ENCODE assay signal across 17 mouse cellular contexts in the genomic region with DNA sequence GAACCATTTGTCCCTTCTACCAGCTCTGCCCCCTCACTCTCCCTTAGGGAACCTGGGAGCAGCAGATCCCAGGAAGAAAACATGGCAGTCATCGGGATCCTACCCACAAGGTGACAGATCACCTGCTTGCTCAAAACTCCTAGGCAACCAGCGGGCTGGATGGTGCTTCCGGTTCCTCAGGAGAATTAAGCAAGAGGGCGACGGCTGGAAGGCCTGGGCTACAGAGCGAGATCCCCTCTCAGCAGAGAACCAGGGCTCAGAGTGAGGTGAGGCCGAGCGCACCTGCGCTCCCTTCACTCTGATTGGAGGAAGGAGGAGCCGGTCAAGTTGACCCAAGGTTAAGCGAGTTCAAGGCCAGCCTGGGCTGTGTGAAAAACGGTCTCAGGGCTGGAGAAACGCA. TPM values are rescaled to one million over a fixed set of nuclear protein-coding genes. Genes with fewer than 3 reads are reported as not detected.
DNase-seq lines count a peak whose midpoint lies in the region; ATAC-seq and TF ChIP-seq lines count a peak whose summit lies in the region.
"Had no signal": no experiment of that assay in that cellular context is flagged by ENCODE, and none has a peak within 500 bp of the region (broad histone marks: within the 10 kb centered on the region; RNA-seq: fewer than 3 reads in every experiment).

No protein-coding gene starts in this region.

- H3K36me3 ChIP-seq in midbrain, embryonic 10.5 days = no peaks in the 10 kb centered on the region
- H3K36me3 ChIP-seq in midbrain, embryonic 14.5 days (ENCODE audit: control insufficient read depth, insufficient read depth, low read length) = no peaks in the 10 kb centered on the region
- no peaks in the 10 kb centered on the region for H3K36me3 ChIP-seq in limb, embryonic 11.5 days (ENCODE audit: control insufficient read depth, insufficient read depth, low read length)
- H3K36me3 ChIP-seq in lung, postnatal 0 days (ENCODE audit: insufficient read depth, low read length) = no peaks in the 10 kb centered on the region
- H3K36me3 ChIP-seq: hindbrain, embryonic 15.5 days; intestine, embryonic 15.5 days; midbrain, embryonic 12.5 days had no signal

- no peak overlapping the region for H3K9ac ChIP-seq in midbrain, embryonic 14.5 days (replicated peaks; ENCODE audit: low read length)
- H3K9ac ChIP-seq in limb, embryonic 11.5 days (ENCODE audit: low read length) = no peak overlapping the region
- H3K9ac ChIP-seq in lung, postnatal 0 days (replicated peaks; ENCODE audit: low read depth) = no peak overlapping the region
- H3K9ac ChIP-seq: hindbrain, embryonic 15.5 days; intestine, embryonic 15.5 days; lung, embryonic 14.5 days; midbrain, embryonic 12.5 days had no signal

- H3K4me1 ChIP-seq in midbrain, embryonic 10.5 days = peaks cover 58% of the 10 kb centered on the region
- H3K4me1 ChIP-seq in midbrain, embryonic 14.5 days (ENCODE audit: control insufficient read depth, insufficient read depth, low read length) = peaks cover 6% of the 10 kb centered on the region
- peaks cover 22% of the 10 kb centered on the region for H3K4me1 ChIP-seq in limb, embryonic 11.5 days (ENCODE audit: control insufficient read depth, insufficient read depth, low read length)
- peaks cover 8% of the 10 kb centered on the region; the same call in 1 of the 2 replicates for H3K4me1 ChIP-seq in lung, postnatal 0 days (ENCODE audit: insufficient read depth, low read depth, low read length)

- no peak for TF ChIP-seq EP300 in lung, postnatal 0 days (IDR thresholded peaks at IDR 0.05)

- no peak for ATAC-seq in midbrain, embryonic 14.5 days (ENCODE audit: low FRiP score, low TSS enrichment)
- no peak for ATAC-seq in limb, embryonic 11.5 days (ENCODE audit: insufficient number of reproducible peaks, low FRiP score, low TSS enrichment, low read depth)
- ATAC-seq in lung, postnatal 0 days = no peak
- ATAC-seq in erythroblast, adult 5-6 weeks (replicated peaks; ENCODE audit: low FRiP score, poor library complexity, severe bottlenecking) = no peak
- ATAC-seq: forebrain, embryonic 14.5 days; intestine, embryonic 15.5 days had no signal

- 78% methylated on average over 13 of the region's 13 CpGs for WGBS in midbrain, embryonic 10.5 days
- 79% methylated on average over 13 of the region's 13 CpGs for WGBS in midbrain, embryonic 14.5 days
- 70% methylated on average over 13 of the region's 13 CpGs for WGBS in limb, embryonic 11.5 days
- 71% methylated on average over 13 of the region's 13 CpGs for WGBS in lung, postnatal 0 days

- DNase-seq in embryo, embryonic 10 days (ENCODE audit: low spot score) = peak; percentile 3
- DNase-seq in embryo, embryonic 10.5 days (ENCODE audit: low spot score) = no peak
- DNase-seq in midbrain, embryonic 10.5 days (ENCODE audit: low spot score) = peak; percentile 12
- no peak for DNase-seq in midbrain, embryonic 14.5 days
- DNase-seq in limb, embryonic 11.5 days (ENCODE audit: low spot score) = peak; percentile 20
- DNase-seq in lung, postnatal 0 days (ENCODE audit: low spot score) = no peak
- no peak for DNase-seq in adrenal gland, postnatal 36 days
- DNase-seq: gastrocnemius, postnatal 25 days; heart, postnatal 10 days; lung, embryonic 14.5 days; thymus, postnatal 36 days had no signal

- H3K4me2 ChIP-seq in midbrain, embryonic 14.5 days (ENCODE audit: low read length) = no peak overlapping the region
- H3K4me2 ChIP-seq in limb, embryonic 11.5 days (ENCODE audit: low read depth, severe bottlenecking) = no peak overlapping the region
- no peak overlapping the region for H3K4me2 ChIP-seq in lung, postnatal 0 days (replicated peaks; ENCODE audit: low read depth, low read length)
- H3K4me2 ChIP-seq: hindbrain, embryonic 15.5 days; intestine, embryonic 15.5 days; lung, embryonic 14.5 days; midbrain, embryonic 12.5 days had no signal

- no peaks in the 10 kb centered on the region for H3K27me3 ChIP-seq in midbrain, embryonic 10.5 days (ENCODE audit: low read depth, poor library complexity, severe bottlenecking)
- H3K27me3 ChIP-seq in midbrain, embryonic 14.5 days (ENCODE audit: control insufficient read depth, insufficient read depth, low read length) = no peaks in the 10 kb centered on the region
- no peaks in the 10 kb centered on the region for H3K27me3 ChIP-seq in limb, embryonic 11.5 days (ENCODE audit: control insufficient read depth, insufficient read depth, low read length)
- no peaks in the 10 kb centered on the region for H3K27me3 ChIP-seq in lung, postnatal 0 days (replicated peaks; ENCODE audit: insufficient read depth, low read length)
- H3K27me3 ChIP-seq: hindbrain, embryonic 15.5 days; intestine, embryonic 15.5 days had no signal

- no peaks in the 10 kb centered on the region for H3K9me3 ChIP-seq in midbrain, embryonic 10.5 days (replicated peaks)
- no peaks in the 10 kb centered on the region for H3K9me3 ChIP-seq in midbrain, embryonic 14.5 days (ENCODE audit: control insufficient read depth, low read length)
- H3K9me3 ChIP-seq in limb, embryonic 11.5 days (ENCODE audit: control insufficient read depth, low read length) = no peaks in the 10 kb centered on the region
- no peaks in the 10 kb centered on the region for H3K9me3 ChIP-seq in lung, postnatal 0 days (ENCODE audit: low read length)
- H3K9me3 ChIP-seq: hindbrain, embryonic 15.5 days; intestine, embryonic 15.5 days; midbrain, embryonic 12.5 days had no signal

- H3K27ac ChIP-seq in midbrain, embryonic 10.5 days (replicated peaks) = peak overlapping the region; percentile 23; the same call in 1 of the 2 replicates
- H3K27ac ChIP-seq in midbrain, embryonic 14.5 days (replicated peaks; ENCODE audit: low read depth, low read length) = no peak overlapping the region
- H3K27ac ChIP-seq in limb, embryonic 11.5 days (replicated peaks; ENCODE audit: low read depth, low read length) = no peak overlapping the region
- H3K27ac ChIP-seq in lung, postnatal 0 days (ENCODE audit: low read length) = no peak overlapping the region
- H3K27ac ChIP-seq: hindbrain, embryonic 15.5 days; intestine, embryonic 15.5 days; macrophage; midbrain, embryonic 12.5 days had no signal

- H3K4me3 ChIP-seq in midbrain, embryonic 10.5 days = no peak overlapping the region
- H3K4me3 ChIP-seq in midbrain, embryonic 14.5 days (replicated peaks; ENCODE audit: low read depth, low read length) = no peak overlapping the region
- H3K4me3 ChIP-seq in limb, embryonic 11.5 days (ENCODE audit: low read depth, low read length) = no peak overlapping the region
- H3K4me3 ChIP-seq in lung, postnatal 0 days (ENCODE audit: low read depth, low read length) = no peak overlapping the region
- H3K4me3 ChIP-seq: hindbrain, embryonic 15.5 days; intestine, embryonic 15.5 days; midbrain, embryonic 12.5 days had no signal

- no peak for TF ChIP-seq CTCF in lung, postnatal 0 days (IDR thresholded peaks at IDR 0.05)

RNA-seq across cellular contexts. Expression of gene Zmynd8, which starts 2.6 kb away (rescaled TPM):
- polyA plus RNA-seq in midbrain, embryonic 10.5 days (2016; fragmentation: Nextera tagmentation; extraction: Ambion mirVana) = 61.4 and 63.3 TPM in 2 replicates
- polyA plus RNA-seq in midbrain, embryonic 14.5 days (2014; fragmentation: Nextera tagmentation; extraction: Ambion mirVana) = 64.4 and 67.8 TPM in 2 replicates
- 43.5 and 46.9 TPM in 2 replicates for polyA plus RNA-seq in limb, embryonic 11.5 days (2014; fragmentation: Nextera tagmentation; extraction: Ambion mirVana)
- polyA plus RNA-seq in lung, postnatal 0 days (2015; fragmentation: Nextera tagmentation; extraction: Ambion mirVana) = 30.7 and 32.1 TPM in 2 replicates
- total RNA-seq in adrenal gland, postnatal 36 days (2021) = 10 to 100 TPM; 47.9 to 53.4 TPM
- 60.1 and 81.1 TPM in 2 replicates for total RNA-seq in erythroblast, adult 5-6 weeks (2015; ENCODE audit: low replicate concordance)
- 83.9 and 95.3 TPM in 2 replicates for total RNA-seq in erythroblast, adult 5-6 weeks (2017; ENCODE audit: low replicate concordance)

Comparison
In these comparisons a context has a peak if more than half of its experiments do, and no peak if none do; other contexts are left out.
1. DNase-seq: peak in embryo, embryonic 10 days (single experiment), midbrain, embryonic 10.5 days (single experiment) and limb, embryonic 11.5 days (single experiment); none in embryo, embryonic 10.5 days (single experiment), midbrain, embryonic 14.5 days (single experiment), lung, postnatal 0 days (single experiment) and adrenal gland, postnatal 36 days (0 of 2).